Mouse (Mus musculus): Measurements from ENCODE around the gene Gm20479. TPM values are rescaled to one million over a fixed set of nuclear protein-coding genes. Genes with fewer than 3 reads are reported as not detected.
A peak's percentile ranks its signal among the peaks of the same experiment; 100 is the strongest.

Gm20479 gene
- total and polyA plus RNA-seq, 3 experiments = 1.2 TPM; not detected in 2

GRCm38 (mm10) chr7:27375274-27375673 lies 18.1 kb upstream of the Gm20479 start:
- Histone ChIP-seq H3K9me3 (replicated peaks) (peaks cover 5% of the 10 kb centered on the region), H3K4me3 (ENCODE audit: low read depth, low read length) (no peak overlapping the region), H3K4me1 (ENCODE audit: insufficient read depth, low read depth, low read length) (peaks cover 8% of the 10 kb centered on the region; the same call in 1 of the 2 replicates), H3K36me3 (replicated peaks) (no peaks in the 10 kb centered on the region), H3K27me3 (ENCODE audit: insufficient read depth, low read length) (peaks cover 32% of the 10 kb centered on the region)
- no peak for TF ChIP-seq TAL1 (conservative IDR thresholded peaks at IDR 0.05; ENCODE audit: low read depth, low read length)
- DNase-seq (ENCODE audit: low spot score) (no peak), ATAC-seq (ENCODE audit: extremely low read depth, insufficient number of reproducible peaks, low FRiP score, poor library complexity, severe bottlenecking) (no peak)

- peaks cover 30% of the 10 kb centered on the region for H3K27me3 ChIP-seq (ENCODE audit: insufficient read depth, low read length)
These were observed 14.7 kb upstream of the Gm20479 start for GRCm38 (mm10) chr7:27371715-27372462.

GRCm38 (mm10) chr7:27369111-27369510 lies 11.9 kb upstream of the Gm20479 start:
- no peak for DNase-seq (ENCODE audit: low spot score)
- peaks cover 16% of the 10 kb centered on the region for H3K27me3 ChIP-seq (ENCODE audit: insufficient read depth, low read length)
- TF ChIP-seq CTCF (IDR thresholded peaks at IDR 0.05; ENCODE audit: low read depth, low read length) = no peak
- TF ChIP-seq GATA2 (IDR thresholded peaks at IDR 0.05; ENCODE audit: borderline replicate concordance, low read depth, low read length) = no peak
- no peak for TF ChIP-seq POLR2AphosphoS5 (IDR thresholded peaks at IDR 0.05; ENCODE audit: insufficient replicate concordance, low read depth, low read length)
- no peak for TF ChIP-seq GATA1 (IDR thresholded peaks at IDR 0.05; ENCODE audit: borderline replicate concordance, low read length)
- no peak for TF ChIP-seq TAL1 (conservative IDR thresholded peaks at IDR 0.05; ENCODE audit: low read depth, low read length)
- no peak for ATAC-seq (ENCODE audit: extremely low read depth, insufficient number of reproducible peaks, low FRiP score, poor library complexity, severe bottlenecking)
- peaks cover 47% of the 10 kb centered on the region for H3K4me1 ChIP-seq (ENCODE audit: insufficient read depth, low read depth, low read length)
- peaks cover 3% of the 10 kb centered on the region for H3K36me3 ChIP-seq (replicated peaks)
- H3K4me3 ChIP-seq (ENCODE audit: low read depth, low read length) = no peak overlapping the region
- H3K9me3 ChIP-seq (replicated peaks) = peaks cover 18% of the 10 kb centered on the region

More at GRCm38 (mm10) chr7:27371715-27372462, 14.7 kb upstream of the Gm20479 start:
- H3K9me3 ChIP-seq (replicated peaks) = peaks cover 13% of the 10 kb centered on the region
- H3K4me1 ChIP-seq (ENCODE audit: insufficient read depth, low read depth, low read length) = peaks cover 30% of the 10 kb centered on the region
- ATAC-seq (ENCODE audit: extremely low read depth, insufficient number of reproducible peaks, low FRiP score, poor library complexity, severe bottlenecking) = no peak
- no peak for DNase-seq (ENCODE audit: low spot score)
- H3K36me3 ChIP-seq (replicated peaks) = no peaks in the 10 kb centered on the region
- H3K4me3 ChIP-seq (ENCODE audit: low read depth, low read length) = no peak overlapping the region
- no peak for TF ChIP-seq GATA2 (IDR thresholded peaks at IDR 0.05; ENCODE audit: borderline replicate concordance, low read depth, low read length)
- no peak for TF ChIP-seq TAL1 (conservative IDR thresholded peaks at IDR 0.05; ENCODE audit: low read depth, low read length)
- no peak for TF ChIP-seq CTCF (IDR thresholded peaks at IDR 0.05; ENCODE audit: low read depth, low read length)
- TF ChIP-seq POLR2AphosphoS5 (IDR thresholded peaks at IDR 0.05; ENCODE audit: insufficient replicate concordance, low read depth, low read length) = no peak
- no peak for TF ChIP-seq GATA1 (IDR thresholded peaks at IDR 0.05; ENCODE audit: borderline replicate concordance, low read length)

- Histone ChIP-seq H3K9me3 (replicated peaks) (peaks cover 22% of the 10 kb centered on the region), H3K4me1 (ENCODE audit: insufficient read depth, low read depth, low read length) (peaks cover 47% of the 10 kb centered on the region), H3K27me3 (ENCODE audit: insufficient read depth, low read length) (peaks cover 13% of the 10 kb centered on the region), H3K36me3 (replicated peaks) (peaks cover 6% of the 10 kb centered on the region), H3K4me3 (ENCODE audit: low read depth, low read length) (peak overlapping the region; percentile 68; the same call in 1 of the 2 replicates)
- TF ChIP-seq TAL1 (conservative IDR thresholded peaks at IDR 0.05; ENCODE audit: low read depth, low read length) (peak; percentile 38; the same call in 1 of the 2 replicates), CTCF (IDR thresholded peaks at IDR 0.05; ENCODE audit: low read depth, low read length) (no peak)
- DNase-seq (ENCODE audit: low spot score) (peak; percentile 68), ATAC-seq (ENCODE audit: extremely low read depth, insufficient number of reproducible peaks, low FRiP score, poor library complexity, severe bottlenecking) (peak; percentile 91)
These were observed 10.8 kb upstream of the Gm20479 start for GRCm38 (mm10) chr7:27367976-27368375.

- DNase-seq (ENCODE audit: low spot score) = peak; percentile 30
- no peak for ATAC-seq (ENCODE audit: extremely low read depth, insufficient number of reproducible peaks, low FRiP score, poor library complexity, severe bottlenecking)
- no peak for TF ChIP-seq POLR2AphosphoS5 (IDR thresholded peaks at IDR 0.05; ENCODE audit: insufficient replicate concordance, low read depth, low read length)
- TF ChIP-seq TAL1 (conservative IDR thresholded peaks at IDR 0.05; ENCODE audit: low read depth, low read length) = no peak
- no peak for TF ChIP-seq GATA2 (IDR thresholded peaks at IDR 0.05; ENCODE audit: borderline replicate concordance, low read depth, low read length)
- no peak for TF ChIP-seq CTCF (IDR thresholded peaks at IDR 0.05; ENCODE audit: low read depth, low read length)
- no peak for TF ChIP-seq GATA1 (IDR thresholded peaks at IDR 0.05; ENCODE audit: borderline replicate concordance, low read length)
- no peak overlapping the region; the same call in 1 of the 2 replicates for H3K4me3 ChIP-seq (ENCODE audit: low read depth, low read length)
- peaks cover 6% of the 10 kb centered on the region for H3K36me3 ChIP-seq (replicated peaks)
- H3K4me1 ChIP-seq (ENCODE audit: insufficient read depth, low read depth, low read length) = peaks cover 52% of the 10 kb centered on the region
- H3K27me3 ChIP-seq (ENCODE audit: insufficient read depth, low read length) = peaks cover 5% of the 10 kb centered on the region; the same call in 1 of the 2 replicates
- peaks cover 19% of the 10 kb centered on the region for H3K9me3 ChIP-seq (replicated peaks)
These were observed 9.0 kb upstream of the Gm20479 start for GRCm38 (mm10) chr7:27366082-27366844.

GRCm38 (mm10) chr7:27364379-27364778 lies 7.2 kb upstream of the Gm20479 start:
- Histone ChIP-seq H3K36me3 (replicated peaks) (peaks cover 6% of the 10 kb centered on the region), H3K9me3 (replicated peaks) (peaks cover 12% of the 10 kb centered on the region), H3K4me3 (ENCODE audit: low read depth, low read length) (peak overlapping the region; percentile 13; the same call in 1 of the 2 replicates), H3K4me1 (ENCODE audit: insufficient read depth, low read depth, low read length) (peaks cover 63% of the 10 kb centered on the region), H3K27me3 (ENCODE audit: insufficient read depth, low read length) (peaks cover 3% of the 10 kb centered on the region; the same call in 1 of the 2 replicates)
- TF ChIP-seq CTCF (IDR thresholded peaks at IDR 0.05; ENCODE audit: low read depth, low read length) (no peak), GATA2 (IDR thresholded peaks at IDR 0.05; ENCODE audit: borderline replicate concordance, low read depth, low read length) (no peak), GATA1 (IDR thresholded peaks at IDR 0.05; ENCODE audit: borderline replicate concordance, low read length) (no peak), POLR2AphosphoS5 (IDR thresholded peaks at IDR 0.05; ENCODE audit: insufficient replicate concordance, low read depth, low read length) (no peak), TAL1 (conservative IDR thresholded peaks at IDR 0.05; ENCODE audit: low read depth, low read length) (no peak)
- ATAC-seq (ENCODE audit: extremely low read depth, insufficient number of reproducible peaks, low FRiP score, poor library complexity, severe bottlenecking) (no peak), DNase-seq (ENCODE audit: low spot score) (no peak)

All from G1E (cell line).